Mouse (Mus musculus) embryonic facial prominence, embryonic 11.5 days (tissue): ENCODE results near the gene Agap1. TPM values are rescaled to one million over a fixed set of nuclear protein-coding genes. Genes with fewer than 3 reads are reported as not detected.

Experiments
- ATAC-seq: fragments of 200-750 bp; cut with Nextera tagmentation; replicated peaks from 2 replicates; pipeline ENCODE4 v1.8.0; 2017; ENCODE audit warnings: low read depth; ENCODE audit not compliant: insufficient number of reproducible peaks, low FRiP score, low TSS enrichment
- DNase-seq: peaks from one replicate; pipeline ENCODE4 v3.0.0-alpha.2; 2015; ENCODE audit warnings: low spot score
- H3K27ac ChIP-seq: fragments of 300-500 bp; sonication (generic); replicated peaks from 2 replicates; pipeline ENCODE4 v1.5.1; 2014; ENCODE audit warnings: mild to moderate bottlenecking, low read depth, low read length, control low read depth
- H3K27me3 ChIP-seq: fragments of 300-500 bp; sonication (generic); 2 replicates; pipeline ENCODE4 v1.6.1; 2014; ENCODE audit warnings: mild to moderate bottlenecking, low read length, moderate library complexity, mixed read lengths; ENCODE audit not compliant: control insufficient read depth, insufficient read depth
- H3K36me3 ChIP-seq: fragments of 300-500 bp; sonication (generic); replicated peaks from 2 replicates; pipeline ENCODE4 v1.6.1; 2014; ENCODE audit warnings: low read depth, mild to moderate bottlenecking, low read length, moderate library complexity, mixed read lengths; ENCODE audit not compliant: control insufficient read depth, insufficient read depth
- H3K4me1 ChIP-seq: fragments of 300-500 bp; sonication (generic); 2 replicates; pipeline ENCODE4 v1.6.1; 2014; ENCODE audit warnings: low read length, mixed read lengths; ENCODE audit not compliant: control insufficient read depth, insufficient read depth
- H3K4me2 ChIP-seq: fragments of 300-500 bp; sonication (generic); 2 replicates; pipeline ENCODE4 v1.6.1; 2014; ENCODE audit warnings: low read depth, mild to moderate bottlenecking, control low read depth, low read length, moderate library complexity
- H3K4me3 ChIP-seq: fragments of 300-500 bp; sonication (generic); 2 replicates; pipeline ENCODE4 v1.5.1; 2014; ENCODE audit warnings: low read depth, low read length, control low read depth
- H3K9ac ChIP-seq: fragments of 300-500 bp; sonication (generic); replicated peaks from 2 replicates; pipeline ENCODE4 v1.6.1; 2014; ENCODE audit warnings: mild to moderate bottlenecking, control low read depth, low read length
- H3K9me3 ChIP-seq: fragments of 300-500 bp; sonication (generic); replicated peaks from 2 replicates; pipeline ENCODE4 v1.6.1; 2016; ENCODE audit warnings: mild to moderate bottlenecking, low read length, inconsistent platforms, mixed read lengths; ENCODE audit not compliant: control insufficient read depth
- WGBS: fragments of 180-500 bp; shearing (Covaris S2); extraction: QIAGEN DNeasy Blood & Tissue Kit; methylation state at CpG from one replicate; pipeline ENCODE4 v1.1.7; 2014; 5-methylcytosine and 5-hydroxymethylcytosine counted together
- polyA plus RNA-seq: library from polyadenylated mRNA; unstranded; fragments of >200 nt; fragmentation: Nextera tagmentation; extraction: Ambion mirVana; gene quantifications from 2 replicates; pipeline ENCODE4 v1.2.1, GENCODE M21; 2014

The Agap1 gene
- polyA plus RNA-seq, 1 experiment from 2014 or later: 15.4 TPM

DNA sequence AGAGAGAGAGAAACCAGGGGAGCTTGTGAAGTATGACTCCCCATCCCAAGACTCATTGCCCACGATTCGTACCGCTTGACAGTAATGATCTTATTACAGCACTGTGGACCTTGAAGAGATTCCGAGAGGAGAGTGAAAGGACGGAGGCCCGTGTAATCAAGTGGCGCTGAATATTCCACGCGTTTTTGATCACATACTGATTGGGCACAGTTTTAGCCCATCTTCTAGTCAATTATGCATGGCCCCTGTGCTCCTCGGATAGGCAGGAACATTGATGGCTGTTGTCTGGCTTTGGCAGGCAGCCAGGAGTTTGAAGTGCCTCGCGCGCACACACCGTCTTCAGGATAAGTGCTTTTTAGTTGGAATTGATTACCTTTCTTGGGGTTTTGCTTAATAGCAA is 344.1 kb downstream of the Agap1 start:
- Histone ChIP-seq H3K4me2 (no peak overlapping the region), H3K27ac (no peak overlapping the region), H3K36me3 (no peaks in the 10 kb centered on the region), H3K9ac (no peak overlapping the region), H3K4me1 (no peaks in the 10 kb centered on the region), H3K27me3 (no peaks in the 10 kb centered on the region), H3K9me3 (no peaks in the 10 kb centered on the region), H3K4me3 (no peak overlapping the region)
- DNase-seq (no peak), ATAC-seq (no peak)
- WGBS: 76% methylated on average over 14 of the region's 14 CpGs

DNA sequence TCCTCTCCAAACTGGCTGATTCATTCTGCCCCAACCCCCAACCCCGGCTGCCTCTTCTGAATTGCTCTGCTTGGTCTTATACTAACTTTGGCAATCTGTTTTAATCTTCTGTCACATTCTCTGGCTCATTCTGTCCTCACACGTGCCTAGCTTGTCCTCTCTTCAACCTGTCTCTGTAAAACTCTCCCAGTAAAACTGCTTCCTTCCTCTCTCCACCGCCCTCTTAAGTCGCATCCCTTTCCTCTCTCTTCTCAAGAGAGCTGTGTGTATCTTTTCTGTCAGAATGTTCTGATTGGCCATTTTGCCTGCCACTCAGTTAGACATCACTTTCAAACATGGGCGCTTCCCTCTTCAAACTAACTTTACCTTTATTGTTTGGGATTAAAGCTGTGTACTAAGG is 346.9 kb downstream of the Agap1 start:
- Histone ChIP-seq H3K4me1 (no peaks in the 10 kb centered on the region), H3K27me3 (no peaks in the 10 kb centered on the region), H3K4me3 (no peak overlapping the region), H3K9me3 (no peaks in the 10 kb centered on the region), H3K4me2 (no peak overlapping the region), H3K9ac (no peak overlapping the region), H3K36me3 (no peaks in the 10 kb centered on the region), H3K27ac (no peak overlapping the region)
- WGBS: 76% methylated on average over 5 of the region's 5 CpGs
- ATAC-seq (no peak), DNase-seq (no peak)

DNA sequence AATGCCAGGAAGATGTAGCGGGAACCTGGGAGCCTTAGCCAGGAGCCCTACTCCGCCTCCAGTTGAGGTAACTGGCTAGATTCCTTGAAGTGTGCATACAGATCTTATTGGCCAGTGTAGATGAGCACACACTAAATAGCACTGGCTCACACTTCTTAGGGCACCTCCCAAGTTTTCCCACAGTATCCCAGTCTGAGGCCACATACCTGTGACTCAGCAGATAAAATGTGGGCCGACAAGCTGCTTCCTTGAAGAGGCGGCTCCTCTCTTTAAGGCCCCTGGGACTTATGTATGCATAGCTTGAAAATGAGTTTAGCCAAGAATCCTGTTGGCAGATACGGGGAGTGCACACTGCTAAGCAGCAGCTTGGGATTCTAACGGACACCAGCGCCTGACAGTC is 350.4 kb downstream of the Agap1 start:
- no peaks in the 10 kb centered on the region for H3K27me3 ChIP-seq
- no peak overlapping the region for H3K4me3 ChIP-seq
- H3K36me3 ChIP-seq: no peaks in the 10 kb centered on the region
- DNase-seq: no peak
- ATAC-seq: no peak
- H3K9ac ChIP-seq: no peak overlapping the region
- no peak overlapping the region for H3K4me2 ChIP-seq
- H3K27ac ChIP-seq: no peak overlapping the region
- no peaks in the 10 kb centered on the region for H3K4me1 ChIP-seq
- WGBS: 90% methylated on average over 7 of the region's 7 CpGs
- H3K9me3 ChIP-seq: no peaks in the 10 kb centered on the region

DNA sequence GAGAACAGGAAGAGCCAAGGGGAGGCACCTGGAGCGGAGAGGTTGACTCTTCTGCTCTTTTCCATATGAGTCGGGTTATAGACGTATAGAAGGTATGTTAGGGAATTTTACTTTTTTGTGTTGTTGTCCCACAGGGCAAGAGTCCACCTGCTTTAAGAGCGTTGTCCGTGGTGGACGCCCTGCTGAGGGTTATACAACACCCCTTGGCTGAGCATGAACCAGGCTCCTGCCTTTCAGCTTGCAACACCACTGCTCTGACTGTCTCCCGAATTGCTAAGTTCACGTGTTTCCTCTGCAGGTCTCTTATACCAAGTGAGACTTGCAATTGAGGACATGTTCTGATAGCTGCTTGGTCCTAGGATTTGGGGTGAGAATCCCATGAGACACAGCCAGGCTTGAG is 358.2 kb downstream of the Agap1 start:
- no peaks in the 10 kb centered on the region; the same call in 1 of the 2 replicates for H3K4me1 ChIP-seq
- no peak overlapping the region for H3K4me2 ChIP-seq
- no peaks in the 10 kb centered on the region for H3K27me3 ChIP-seq
- no peaks in the 10 kb centered on the region for H3K9me3 ChIP-seq
- 93% methylated on average over 8 of the region's 8 CpGs for WGBS
- H3K36me3 ChIP-seq: no peaks in the 10 kb centered on the region
- no peak overlapping the region for H3K27ac ChIP-seq
- H3K9ac ChIP-seq: no peak overlapping the region
- DNase-seq (no peak), ATAC-seq (no peak)
- no peak overlapping the region for H3K4me3 ChIP-seq

- H3K4me2 ChIP-seq: no peak overlapping the region
- no peaks in the 10 kb centered on the region for H3K9me3 ChIP-seq
- DNase-seq (peak; percentile 74), ATAC-seq (no peak)
- no peaks in the 10 kb centered on the region; the same call in 1 of the 2 replicates for H3K4me1 ChIP-seq
- H3K4me3 ChIP-seq: no peak overlapping the region
- WGBS: 34% methylated on average over 14 of the region's 14 CpGs
- no peaks in the 10 kb centered on the region for H3K27me3 ChIP-seq
- H3K9ac ChIP-seq: no peak overlapping the region
- 0 out of 2 replicates have a peak overlapping the region, but pooled peaks have one; percentile 10 for H3K27ac ChIP-seq
- H3K36me3 ChIP-seq: no peaks in the 10 kb centered on the region
These were observed 362.0 kb downstream of the Agap1 start for GRCm38 (mm10) chr1:89816487-89817206.

GRCm38 (mm10) chr1:89821822-89822221 is 367.2 kb downstream of the Agap1 start:
- no peaks in the 10 kb centered on the region for H3K36me3 ChIP-seq
- WGBS: 84% methylated on average over 4 of the region's 4 CpGs
- H3K4me1 ChIP-seq: no peaks in the 10 kb centered on the region; the same call in 1 of the 2 replicates
- no peak overlapping the region for H3K4me3 ChIP-seq
- ATAC-seq (no peak), DNase-seq (no peak)
- H3K27ac ChIP-seq: no peak overlapping the region
- H3K4me2 ChIP-seq: no peak overlapping the region
- H3K9ac ChIP-seq: no peak overlapping the region
- H3K27me3 ChIP-seq: no peaks in the 10 kb centered on the region
- H3K9me3 ChIP-seq: no peaks in the 10 kb centered on the region

DNA sequence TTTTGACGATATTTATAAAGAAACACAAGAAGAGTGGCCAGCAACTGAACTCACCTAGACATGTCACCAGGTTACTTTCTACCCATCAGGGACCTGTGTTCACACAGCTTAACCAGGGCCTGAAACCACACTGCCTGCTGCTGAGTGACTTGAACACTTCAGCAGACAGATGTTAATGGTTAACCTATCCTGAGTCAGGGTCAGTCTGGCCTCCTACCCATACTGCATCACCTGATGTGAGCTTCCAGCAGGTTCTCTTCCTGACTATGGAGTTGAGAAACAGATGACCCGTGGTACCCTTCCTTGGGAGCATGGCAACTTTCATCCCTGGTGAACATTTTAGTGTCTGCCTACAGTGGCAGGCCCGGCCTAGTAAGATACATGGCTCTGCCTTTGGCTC is 367.8 kb downstream of the Agap1 start:
- no peak overlapping the region for H3K4me2 ChIP-seq

GRCm38 (mm10) chr1:89823036-89823435 is 368.4 kb downstream of the Agap1 start:
- Histone ChIP-seq H3K27ac (no peak overlapping the region), H3K4me3 (no peak overlapping the region), H3K9ac (no peak overlapping the region), H3K27me3 (no peaks in the 10 kb centered on the region), H3K4me2 (no peak overlapping the region), H3K4me1 (no peaks in the 10 kb centered on the region), H3K36me3 (no peaks in the 10 kb centered on the region), H3K9me3 (no peaks in the 10 kb centered on the region)
- WGBS: 92% methylated on average over 7 of the region's 7 CpGs
- ATAC-seq (no peak), DNase-seq (no peak)

More for the DNA sequence above, 367.8 kb downstream of the Agap1 start:
- ATAC-seq (no peak), DNase-seq (no peak)
- Histone ChIP-seq H3K27me3 (no peaks in the 10 kb centered on the region), H3K9ac (no peak overlapping the region), H3K9me3 (no peaks in the 10 kb centered on the region), H3K36me3 (no peaks in the 10 kb centered on the region), H3K27ac (no peak overlapping the region), H3K4me3 (no peak overlapping the region), H3K4me1 (no peaks in the 10 kb centered on the region; the same call in 1 of the 2 replicates)
- 56% methylated on average over 3 of the region's 3 CpGs for WGBS
